Mouse (Mus musculus): Measurements from ENCODE around the gene Cdx4. TPM values are rescaled to one million over a fixed set of nuclear protein-coding genes. Genes with fewer than 3 reads are reported as not detected.

The Cdx4 gene
- polyA plus RNA-seq, 1 experiment from 2014 or later = not detected

DNA sequence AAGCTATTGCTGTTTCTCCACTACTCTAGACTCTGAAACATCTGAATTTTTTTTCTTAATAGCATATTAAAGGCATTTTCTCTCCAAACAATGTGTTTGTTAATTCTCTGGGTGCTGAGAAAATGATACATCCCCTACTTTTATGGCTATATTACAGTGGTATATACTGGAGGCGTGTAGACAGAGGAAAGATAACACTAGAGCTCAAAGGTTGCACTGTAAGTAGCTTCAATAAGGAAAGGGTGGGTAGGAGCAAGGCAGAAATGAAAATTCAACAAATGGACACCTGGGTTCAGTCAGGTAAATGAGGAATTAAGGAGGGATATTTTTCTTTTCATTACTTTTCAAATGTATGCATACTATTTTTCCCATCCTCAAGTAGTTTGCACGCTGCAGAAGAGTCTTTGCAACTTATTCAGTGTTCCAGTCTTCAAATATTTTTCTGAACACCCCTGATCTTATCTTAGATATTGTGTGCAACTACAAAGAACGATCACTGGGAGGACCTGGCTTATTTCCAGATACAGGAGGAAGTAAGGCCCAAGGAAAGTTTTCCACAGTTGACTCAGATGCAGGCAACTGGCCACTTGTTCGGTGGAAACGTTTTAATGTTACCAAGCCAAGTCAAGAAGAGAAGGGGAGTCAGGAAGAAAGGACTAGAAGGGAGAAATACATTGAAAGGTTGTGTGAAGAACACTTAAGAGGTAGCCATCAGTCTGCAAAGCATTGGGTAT lies 10.1 kb downstream of the Cdx4 start:
- H3K9me3 ChIP-seq (ENCODE audit: control insufficient read depth, low read length) = no peaks in the 10 kb centered on the region
- H3K4me3 ChIP-seq (ENCODE audit: low read depth, low read length) = no peak overlapping the region
- H3K4me1 ChIP-seq (replicated peaks; ENCODE audit: control insufficient read depth, insufficient read depth) = no peaks in the 10 kb centered on the region
- H3K4me2 ChIP-seq (replicated peaks; ENCODE audit: low read depth) = no peak overlapping the region
- WGBS = 36% methylated on average over 5 of the region's 5 CpGs
- no peak for TF ChIP-seq CTCF (IDR thresholded peaks at IDR 0.05; ENCODE audit: low read depth)
- no peak for TF ChIP-seq EP300 (optimal IDR thresholded peaks at IDR 0.05)
- ATAC-seq (ENCODE audit: low FRiP score, low TSS enrichment) (no peak), DNase-seq (ENCODE audit: low spot score) (no peak)
- H3K27ac ChIP-seq (replicated peaks) = no peak overlapping the region
- H3K36me3 ChIP-seq (ENCODE audit: control insufficient read depth, insufficient read depth, low read length) = no peaks in the 10 kb centered on the region
- H3K9ac ChIP-seq (ENCODE audit: low read length) = no peak overlapping the region
- no peaks in the 10 kb centered on the region for H3K27me3 ChIP-seq (ENCODE audit: control insufficient read depth, insufficient read depth, low read length)

DNA sequence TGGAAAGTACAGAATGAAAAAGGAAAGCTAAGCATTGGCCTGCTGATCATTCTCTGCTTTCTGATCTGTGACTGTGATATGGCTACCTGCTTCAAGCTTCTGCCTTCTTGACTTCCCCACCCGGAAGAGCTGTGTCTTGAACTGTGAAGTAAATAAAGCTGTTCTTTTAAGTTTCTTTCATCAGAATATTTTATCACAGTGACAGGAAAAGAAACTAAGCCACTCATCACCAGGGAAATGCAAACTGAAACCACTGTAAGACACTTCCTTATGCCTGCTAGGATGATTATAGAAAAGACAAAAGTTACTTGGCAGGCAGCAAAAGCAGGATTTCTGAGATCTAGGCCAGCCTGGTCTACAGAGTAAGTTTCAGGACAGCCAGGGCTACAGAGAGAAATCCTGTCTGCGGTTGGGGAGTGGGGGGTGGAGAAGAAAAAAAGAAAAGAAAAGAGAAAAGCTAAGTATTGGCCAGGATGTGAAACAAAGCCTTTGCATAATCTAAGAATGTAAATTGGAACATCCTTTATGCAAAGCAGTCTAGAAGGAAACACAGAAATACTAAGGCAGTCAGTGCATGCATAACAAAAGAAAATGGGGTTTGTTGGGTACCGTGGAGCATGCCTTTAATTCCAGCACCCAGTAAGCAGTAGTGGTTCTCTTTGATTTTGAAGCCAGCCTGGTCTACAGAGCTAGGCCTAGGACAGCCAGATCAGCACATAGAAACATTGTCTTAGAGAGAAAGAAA lies 20.3 kb downstream of the Cdx4 start:
- H3K36me3 ChIP-seq (ENCODE audit: control insufficient read depth, insufficient read depth, low read length) = no peaks in the 10 kb centered on the region
- no peak overlapping the region for H3K4me3 ChIP-seq (ENCODE audit: low read depth, low read length)
- H3K27ac ChIP-seq (replicated peaks) = no peak overlapping the region
- no peak overlapping the region for H3K9ac ChIP-seq (ENCODE audit: low read length)
- no peak for ATAC-seq (ENCODE audit: low FRiP score, low TSS enrichment)
- no peak overlapping the region for H3K4me2 ChIP-seq (replicated peaks; ENCODE audit: low read depth)
- TF ChIP-seq EP300 (optimal IDR thresholded peaks at IDR 0.05) (no peak), CTCF (IDR thresholded peaks at IDR 0.05; ENCODE audit: low read depth) (no peak)
- no peak for DNase-seq (ENCODE audit: low spot score)
- no peaks in the 10 kb centered on the region for H3K4me1 ChIP-seq (replicated peaks; ENCODE audit: control insufficient read depth, insufficient read depth)
- WGBS = 71% methylated on average over 3 of the region's 3 CpGs
- no peaks in the 10 kb centered on the region for H3K9me3 ChIP-seq (ENCODE audit: control insufficient read depth, low read length)
- H3K27me3 ChIP-seq (ENCODE audit: control insufficient read depth, insufficient read depth, low read length) = no peaks in the 10 kb centered on the region

DNA sequence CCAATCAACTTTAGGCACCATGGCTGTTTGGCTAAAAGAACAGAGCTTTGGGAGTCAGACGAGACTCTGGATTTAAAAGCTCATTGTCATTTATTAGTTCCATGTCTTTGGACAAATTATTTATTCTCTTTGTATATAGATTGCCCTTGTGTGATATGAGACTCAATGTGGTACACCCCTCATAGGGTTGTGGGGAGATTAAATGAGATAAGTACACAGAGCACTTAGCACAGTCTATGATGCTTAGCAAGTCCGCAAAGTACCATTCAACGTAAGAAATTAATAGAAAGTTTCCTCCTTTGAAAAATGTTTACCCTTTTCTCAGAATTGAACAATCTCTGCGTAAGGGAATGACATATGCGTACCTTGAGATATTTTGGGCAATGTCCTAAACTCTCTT lies 34.6 kb downstream of the Cdx4 start:
- WGBS = 29% methylated on average over 5 of the region's 5 CpGs
- no peak overlapping the region for H3K9ac ChIP-seq (ENCODE audit: low read length)
- no peaks in the 10 kb centered on the region for H3K27me3 ChIP-seq (ENCODE audit: control insufficient read depth, insufficient read depth, low read length)
- TF ChIP-seq CTCF (IDR thresholded peaks at IDR 0.05; ENCODE audit: low read depth) (no peak), EP300 (optimal IDR thresholded peaks at IDR 0.05) (no peak)
- ATAC-seq (ENCODE audit: low FRiP score, low TSS enrichment) (no peak), DNase-seq (ENCODE audit: low spot score) (no peak)
- H3K36me3 ChIP-seq (ENCODE audit: control insufficient read depth, insufficient read depth, low read length) = no peaks in the 10 kb centered on the region
- no peak overlapping the region for H3K27ac ChIP-seq (replicated peaks)
- peak overlapping the region; percentile 56 for H3K4me3 ChIP-seq (ENCODE audit: low read depth, low read length)
- no peaks in the 10 kb centered on the region for H3K4me1 ChIP-seq (replicated peaks; ENCODE audit: control insufficient read depth, insufficient read depth)
- H3K9me3 ChIP-seq (ENCODE audit: control insufficient read depth, low read length) = no peaks in the 10 kb centered on the region
- peak overlapping the region; percentile 62 for H3K4me2 ChIP-seq (replicated peaks; ENCODE audit: low read depth)

DNA sequence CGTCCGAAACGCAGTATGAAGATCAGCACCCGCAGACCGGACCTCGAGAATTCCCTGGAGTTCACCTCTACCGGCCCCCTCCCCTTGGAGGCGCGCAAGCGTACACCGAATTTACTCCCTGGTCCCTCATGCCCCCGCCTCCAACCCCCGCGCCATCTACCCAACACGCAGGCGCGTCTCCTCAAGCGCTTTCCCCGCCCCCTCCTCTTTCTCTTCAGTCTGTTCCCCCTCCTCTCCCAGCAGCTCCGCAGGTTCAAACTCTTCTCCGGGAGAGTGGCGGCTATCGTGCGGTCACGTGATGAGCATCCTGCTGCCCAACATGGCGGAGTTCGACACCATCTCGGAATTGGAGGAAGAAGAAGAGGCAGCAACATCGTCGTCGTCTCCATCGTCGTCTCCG lies 35.1 kb downstream of the Cdx4 start, which contains the start of gene Chic1:
Gene Chic1, plus strand, starts transcription at position 190 of the 400 bp plus-strand sequence.
- Histone ChIP-seq H3K9ac (ENCODE audit: low read length) (peak within 1 kb of the TSS; percentile 58), H3K36me3 (ENCODE audit: control insufficient read depth, insufficient read depth, low read length) (no peaks in the 10 kb centered on the region), H3K9me3 (ENCODE audit: control insufficient read depth, low read length) (no peaks in the 10 kb centered on the region), H3K4me3 (ENCODE audit: low read depth, low read length) (peak within 1 kb of the TSS; percentile 56), H3K4me2 (replicated peaks; ENCODE audit: low read depth) (peak within 1 kb of the TSS; percentile 62), H3K4me1 (replicated peaks; ENCODE audit: control insufficient read depth, insufficient read depth) (no peaks in the 10 kb centered on the region), H3K27me3 (ENCODE audit: control insufficient read depth, insufficient read depth, low read length) (no peaks in the 10 kb centered on the region), H3K27ac (replicated peaks) (no peak within 1 kb of the TSS)
- ATAC-seq (ENCODE audit: low FRiP score, low TSS enrichment) (peak; percentile 78; the same call in 1 of the 2 replicates), DNase-seq (ENCODE audit: low spot score) (peak; percentile 65)
- TF ChIP-seq CTCF (IDR thresholded peaks at IDR 0.05; ENCODE audit: low read depth) (no peak), EP300 (optimal IDR thresholded peaks at IDR 0.05) (no peak)
- WGBS = 15% methylated on average over 31 of the region's 34 CpGs

DNA sequence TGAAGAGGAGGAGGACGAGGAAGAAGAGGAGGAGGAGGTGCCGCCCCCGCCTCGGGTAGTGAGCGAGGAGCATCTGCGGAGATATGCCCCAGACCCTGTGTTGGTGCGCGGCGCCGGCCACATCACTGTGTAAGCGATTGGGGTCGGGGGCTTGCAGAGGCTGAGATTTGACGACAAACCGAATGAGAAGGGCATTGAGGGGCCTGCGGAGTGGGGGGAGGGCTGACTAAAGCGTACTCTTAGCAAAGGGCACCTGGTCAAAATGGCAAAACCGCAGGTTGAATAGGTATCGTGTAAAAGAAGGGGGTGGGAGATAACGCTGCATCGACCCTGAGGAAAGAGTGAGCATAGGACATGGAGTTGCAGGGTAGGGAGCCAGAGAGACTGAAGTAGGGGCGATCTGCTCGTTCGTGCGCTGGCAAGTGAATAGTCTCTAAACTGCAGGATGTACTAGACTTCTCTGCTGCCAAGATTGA lies 35.6 kb downstream of the Cdx4 start:
- 11% methylated on average over 24 of the region's 24 CpGs for whole genome bisulfite sequencing
- Histone ChIP-seq H3K9me3 (ENCODE audit: control insufficient read depth, low read length) (no peaks in the 10 kb centered on the region), H3K27ac (replicated peaks) (no peak overlapping the region), H3K4me2 (replicated peaks; ENCODE audit: low read depth) (peak overlapping the region; percentile 62), H3K36me3 (ENCODE audit: control insufficient read depth, insufficient read depth, low read length) (no peaks in the 10 kb centered on the region), H3K27me3 (ENCODE audit: control insufficient read depth, insufficient read depth, low read length) (no peaks in the 10 kb centered on the region), H3K4me3 (ENCODE audit: low read depth, low read length) (peak overlapping the region; percentile 56), H3K4me1 (replicated peaks; ENCODE audit: control insufficient read depth, insufficient read depth) (no peaks in the 10 kb centered on the region), H3K9ac (ENCODE audit: low read length) (peak overlapping the region; percentile 58)
- peak; percentile 26; the same call in 1 of the 2 replicates for ATAC-seq (ENCODE audit: low FRiP score, low TSS enrichment)
- DNase-seq (ENCODE audit: low spot score) = no peak
- no peak for TF ChIP-seq CTCF (IDR thresholded peaks at IDR 0.05; ENCODE audit: low read depth)
- no peak for TF ChIP-seq EP300 (optimal IDR thresholded peaks at IDR 0.05)

DNA sequence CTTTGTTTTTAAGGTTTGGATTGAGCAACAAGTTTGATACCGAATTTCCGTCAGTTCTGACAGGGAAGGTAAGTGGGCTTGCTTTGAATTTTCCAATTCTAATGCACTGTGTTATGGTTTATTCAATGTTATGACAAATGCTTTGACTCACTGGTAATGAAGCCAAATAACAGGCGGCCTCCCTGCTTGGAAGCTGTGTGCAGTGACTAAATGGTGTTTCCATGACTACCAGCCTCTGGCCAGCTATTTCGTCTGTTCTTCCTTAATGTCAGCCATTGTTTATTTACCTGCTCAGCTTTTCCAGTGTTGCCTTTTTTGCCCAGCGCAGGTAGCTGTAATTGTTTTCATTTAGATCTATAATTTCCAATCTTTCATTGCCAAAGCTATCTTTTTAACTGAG lies 45.0 kb downstream of the Cdx4 start:
- ATAC-seq (ENCODE audit: low FRiP score, low TSS enrichment) (no peak), DNase-seq (ENCODE audit: low spot score) (no peak)
- no peak for TF ChIP-seq CTCF (IDR thresholded peaks at IDR 0.05; ENCODE audit: low read depth)
- no peak for TF ChIP-seq EP300 (optimal IDR thresholded peaks at IDR 0.05)
- Histone ChIP-seq H3K36me3 (ENCODE audit: control insufficient read depth, insufficient read depth, low read length) (no peaks in the 10 kb centered on the region), H3K4me3 (ENCODE audit: low read depth, low read length) (no peak overlapping the region), H3K4me1 (replicated peaks; ENCODE audit: control insufficient read depth, insufficient read depth) (no peaks in the 10 kb centered on the region), H3K27ac (replicated peaks) (no peak overlapping the region), H3K9me3 (ENCODE audit: control insufficient read depth, low read length) (no peaks in the 10 kb centered on the region), H3K27me3 (ENCODE audit: control insufficient read depth, insufficient read depth, low read length) (no peaks in the 10 kb centered on the region), H3K4me2 (replicated peaks; ENCODE audit: low read depth) (no peak overlapping the region), H3K9ac (ENCODE audit: low read length) (no peak overlapping the region)
- 43% methylated on average over 5 of the region's 5 CpGs for WGBS
